Mouse (Mus musculus) limb, embryonic 12.5 days (tissue): ENCODE data around the gene Cap2. TPM values are rescaled to one million over a fixed set of nuclear protein-coding genes. Genes with fewer than 3 reads are reported as not detected.

Source experiments
- ATAC-seq: fragments of 200-750 bp; cut with Nextera tagmentation; 2 replicates; pipeline ENCODE4 v1.8.0; 2017; ENCODE audit warnings: low read depth, moderate TSS enrichment; ENCODE audit not compliant: insufficient number of reproducible peaks, insufficient read depth, low FRiP score, low TSS enrichment
- H3K27ac ChIP-seq: fragments of 300-500 bp; sonication (generic); 2 replicates; pipeline ENCODE4 v1.5.1; 2016; ENCODE audit warnings: mild to moderate bottlenecking, moderate library complexity
- H3K27me3 ChIP-seq: fragments of 300-500 bp; sonication (generic); 2 replicates; pipeline ENCODE4 v1.6.1; 2016; ENCODE audit warnings: mild to moderate bottlenecking, moderate library complexity
- H3K36me3 ChIP-seq: fragments of 300-500 bp; sonication (generic); 2 replicates; pipeline ENCODE4 v1.6.1; 2016; ENCODE audit warnings: mild to moderate bottlenecking, moderate library complexity
- H3K4me1 ChIP-seq: fragments of 300-500 bp; sonication (generic); replicated peaks from 2 replicates; pipeline ENCODE4 v1.6.1; 2016
- H3K4me2 ChIP-seq: fragments of 300-500 bp; sonication (generic); 2 replicates; pipeline ENCODE4 v1.6.1; 2016; ENCODE audit warnings: mild to moderate bottlenecking, moderate library complexity
- H3K4me3 ChIP-seq: fragments of 300-500 bp; sonication (generic); replicated peaks from 2 replicates; pipeline ENCODE4 v1.5.1; 2016; ENCODE audit warnings: mild to moderate bottlenecking
- H3K9ac ChIP-seq: fragments of 300-500 bp; sonication (generic); replicated peaks from 2 replicates; pipeline ENCODE4 v1.6.1; 2016; ENCODE audit warnings: mild to moderate bottlenecking, moderate library complexity
- H3K9me3 ChIP-seq: fragments of 300-500 bp; sonication (generic); 2 replicates; pipeline ENCODE4 v1.6.1; 2016; ENCODE audit warnings: mild to moderate bottlenecking, moderate library complexity
- WGBS: fragments of 180-500 bp; shearing (Covaris S2); methylation state at CpG from one replicate; pipeline ENCODE4 v1.1.7; 2016; 5-methylcytosine and 5-hydroxymethylcytosine counted together
- polyA plus RNA-seq: library from polyadenylated mRNA; unstranded; fragments of >200 nt; fragmentation: Nextera tagmentation; extraction: Ambion mirVana; gene quantifications from 2 replicates; pipeline ENCODE4 v1.2.1, GENCODE M21; 2016

The Cap2 gene
- polyA plus RNA-seq, 1 experiment from 2014 or later, result 13.1 TPM

- no peak overlapping the region for H3K9ac ChIP-seq
- H3K27ac ChIP-seq, result no peak overlapping the region
- no peaks in the 10 kb centered on the region for H3K9me3 ChIP-seq
- no peak overlapping the region for H3K4me2 ChIP-seq
- no peaks in the 10 kb centered on the region for H3K36me3 ChIP-seq
- no peaks in the 10 kb centered on the region for H3K27me3 ChIP-seq
- no peak overlapping the region for H3K4me3 ChIP-seq
- no peak for ATAC-seq
- WGBS, result 42% methylated on average over 8 of the region's 8 CpGs
- no peaks in the 10 kb centered on the region for H3K4me1 ChIP-seq
Observed at GRCm38 (mm10) chr13:46569469-46569868, 67.8 kb downstream of the Cap2 start.

- Histone ChIP-seq H3K27me3 (no peaks in the 10 kb centered on the region), H3K9me3 (no peaks in the 10 kb centered on the region), H3K4me2 (peak overlapping the region; percentile 24), H3K4me1 (no peaks in the 10 kb centered on the region), H3K27ac (no peak overlapping the region), H3K4me3 (no peak overlapping the region), H3K9ac (no peak overlapping the region), H3K36me3 (no peaks in the 10 kb centered on the region)
- 10% methylated on average over 12 of the region's 12 CpGs for WGBS
- ATAC-seq, result no peak
Observed at GRCm38 (mm10) chr13:46571141-46571592, 69.5 kb downstream of the Cap2 start.

GRCm38 (mm10) chr13:46571961-46572647, 70.5 kb downstream of the Cap2 start:
- Histone ChIP-seq H3K4me3 (no peak overlapping the region), H3K36me3 (no peaks in the 10 kb centered on the region), H3K4me2 (no peak overlapping the region), H3K4me1 (no peaks in the 10 kb centered on the region), H3K9me3 (no peaks in the 10 kb centered on the region), H3K27ac (no peak overlapping the region), H3K27me3 (no peaks in the 10 kb centered on the region), H3K9ac (no peak overlapping the region)
- WGBS, result 62% methylated on average over 11 of the region's 11 CpGs
- no peak for ATAC-seq

- Histone ChIP-seq H3K27me3 (no peaks in the 10 kb centered on the region), H3K4me3 (no peak overlapping the region), H3K36me3 (no peaks in the 10 kb centered on the region), H3K9ac (no peak overlapping the region), H3K4me2 (no peak overlapping the region), H3K9me3 (no peaks in the 10 kb centered on the region), H3K27ac (no peak overlapping the region), H3K4me1 (no peaks in the 10 kb centered on the region)
- no peak for ATAC-seq
- 71% methylated on average over 9 of the region's 9 CpGs for WGBS
Observed at GRCm38 (mm10) chr13:46572648-46573163, 71.1 kb downstream of the Cap2 start.

GRCm38 (mm10) chr13:46574201-46574600, 72.6 kb downstream of the Cap2 start:
- Histone ChIP-seq H3K4me2 (no peak overlapping the region), H3K9me3 (no peaks in the 10 kb centered on the region), H3K36me3 (no peaks in the 10 kb centered on the region), H3K4me1 (no peaks in the 10 kb centered on the region), H3K27me3 (no peaks in the 10 kb centered on the region), H3K27ac (no peak overlapping the region), H3K4me3 (no peak overlapping the region), H3K9ac (no peak overlapping the region)
- WGBS, result 76% methylated on average over 5 of the region's 5 CpGs
- ATAC-seq, result no peak

- H3K27me3 ChIP-seq, result no peaks in the 10 kb centered on the region
- no peaks in the 10 kb centered on the region for H3K9me3 ChIP-seq
- no peak overlapping the region for H3K4me2 ChIP-seq
- no peak overlapping the region for H3K27ac ChIP-seq
- no peak overlapping the region for H3K9ac ChIP-seq
- no peaks in the 10 kb centered on the region for H3K36me3 ChIP-seq
- WGBS, result 88% methylated on average over 4 of the region's 4 CpGs
- ATAC-seq, result no peak
- H3K4me1 ChIP-seq, result no peaks in the 10 kb centered on the region
- H3K4me3 ChIP-seq, result no peak overlapping the region
Observed at GRCm38 (mm10) chr13:46574707-46575106, 73.1 kb downstream of the Cap2 start.

- Histone ChIP-seq H3K9ac (no peak overlapping the region), H3K4me2 (no peak overlapping the region), H3K4me1 (no peaks in the 10 kb centered on the region), H3K36me3 (no peaks in the 10 kb centered on the region), H3K27ac (no peak overlapping the region), H3K27me3 (no peaks in the 10 kb centered on the region), H3K9me3 (no peaks in the 10 kb centered on the region), H3K4me3 (no peak overlapping the region)
- ATAC-seq, result no peak
- WGBS, result 84% methylated on average over 7 of the region's 7 CpGs
Observed at GRCm38 (mm10) chr13:46584860-46585259, 83.2 kb downstream of the Cap2 start.

- no peak for ATAC-seq
- no peaks in the 10 kb centered on the region for H3K36me3 ChIP-seq
- no peaks in the 10 kb centered on the region for H3K27me3 ChIP-seq
- no peak overlapping the region for H3K27ac ChIP-seq
- H3K9ac ChIP-seq, result no peak overlapping the region
- H3K4me2 ChIP-seq, result no peak overlapping the region
- no peaks in the 10 kb centered on the region for H3K4me1 ChIP-seq
- no peak overlapping the region for H3K4me3 ChIP-seq
- WGBS, result 67% methylated on average over 17 of the region's 17 CpGs
- no peaks in the 10 kb centered on the region for H3K9me3 ChIP-seq
Observed at GRCm38 (mm10) chr13:46587717-46588289, 86.2 kb downstream of the Cap2 start.

- ATAC-seq, result no peak
- Histone ChIP-seq H3K4me1 (no peaks in the 10 kb centered on the region), H3K9me3 (no peaks in the 10 kb centered on the region), H3K27ac (no peak overlapping the region), H3K9ac (no peak overlapping the region), H3K4me3 (no peak overlapping the region), H3K27me3 (no peaks in the 10 kb centered on the region), H3K4me2 (no peak overlapping the region), H3K36me3 (no peaks in the 10 kb centered on the region)
- WGBS, result 93% methylated on average over 5 of the region's 5 CpGs
Observed at GRCm38 (mm10) chr13:46588606-46589005, 87.0 kb downstream of the Cap2 start.

- no peak overlapping the region for H3K9ac ChIP-seq
Observed at GRCm38 (mm10) chr13:46590885-46591284, 89.2 kb downstream of the Cap2 start.

GRCm38 (mm10) chr13:46600694-46601093, 99.0 kb downstream of the Cap2 start:
- H3K27ac ChIP-seq, result no peak overlapping the region
- no peaks in the 10 kb centered on the region for H3K4me1 ChIP-seq
- 87% methylated on average over 5 of the region's 5 CpGs for WGBS

More at GRCm38 (mm10) chr13:46590885-46591284, 89.2 kb downstream of the Cap2 start:
- Histone ChIP-seq H3K27me3 (no peaks in the 10 kb centered on the region), H3K4me3 (no peak overlapping the region), H3K36me3 (no peaks in the 10 kb centered on the region), H3K4me1 (no peaks in the 10 kb centered on the region), H3K27ac (no peak overlapping the region), H3K4me2 (no peak overlapping the region), H3K9me3 (no peaks in the 10 kb centered on the region)
- WGBS, result 94% methylated on average over 4 of the region's 4 CpGs
- ATAC-seq, result no peak

More at GRCm38 (mm10) chr13:46600694-46601093, 99.0 kb downstream of the Cap2 start:
- Histone ChIP-seq H3K36me3 (no peaks in the 10 kb centered on the region), H3K4me2 (no peak overlapping the region), H3K9ac (no peak overlapping the region), H3K9me3 (no peaks in the 10 kb centered on the region), H3K27me3 (no peaks in the 10 kb centered on the region), H3K4me3 (no peak overlapping the region)
- no peak for ATAC-seq
